Mouse (Mus musculus) c-Kit-negative CD71-positive TER-119-positive erythroid progenitor cells, embryonic 14.5 days (primary cell): ENCODE results near the gene Nek11.
"Not testable (repeated sequence)": the region's sequence is repeated elsewhere in the genome, so short reads cannot be mapped to it uniquely, and the experiment has no call there.

Experiments used
- DNase-seq: peaks from one replicate; pipeline ENCODE4 v3.0.0-alpha.2; 2013; ENCODE audit warnings: low read depth, low spot score

Gene Nek11

GRCm38 (mm10) chr9:105139204-105139603, 256.1 kb downstream of the Nek11 start:
- DNase-seq: no peak

GRCm38 (mm10) chr9:105136404-105136803, 258.9 kb downstream of the Nek11 start:
- DNase-seq: no peak

- no peak for DNase-seq
Measured at GRCm38 (mm10) chr9:105134536-105134935, 260.8 kb downstream of the Nek11 start.

GRCm38 (mm10) chr9:105132002-105132367, 263.3 kb downstream of the Nek11 start:
- DNase-seq: peak; percentile 17

DNA sequence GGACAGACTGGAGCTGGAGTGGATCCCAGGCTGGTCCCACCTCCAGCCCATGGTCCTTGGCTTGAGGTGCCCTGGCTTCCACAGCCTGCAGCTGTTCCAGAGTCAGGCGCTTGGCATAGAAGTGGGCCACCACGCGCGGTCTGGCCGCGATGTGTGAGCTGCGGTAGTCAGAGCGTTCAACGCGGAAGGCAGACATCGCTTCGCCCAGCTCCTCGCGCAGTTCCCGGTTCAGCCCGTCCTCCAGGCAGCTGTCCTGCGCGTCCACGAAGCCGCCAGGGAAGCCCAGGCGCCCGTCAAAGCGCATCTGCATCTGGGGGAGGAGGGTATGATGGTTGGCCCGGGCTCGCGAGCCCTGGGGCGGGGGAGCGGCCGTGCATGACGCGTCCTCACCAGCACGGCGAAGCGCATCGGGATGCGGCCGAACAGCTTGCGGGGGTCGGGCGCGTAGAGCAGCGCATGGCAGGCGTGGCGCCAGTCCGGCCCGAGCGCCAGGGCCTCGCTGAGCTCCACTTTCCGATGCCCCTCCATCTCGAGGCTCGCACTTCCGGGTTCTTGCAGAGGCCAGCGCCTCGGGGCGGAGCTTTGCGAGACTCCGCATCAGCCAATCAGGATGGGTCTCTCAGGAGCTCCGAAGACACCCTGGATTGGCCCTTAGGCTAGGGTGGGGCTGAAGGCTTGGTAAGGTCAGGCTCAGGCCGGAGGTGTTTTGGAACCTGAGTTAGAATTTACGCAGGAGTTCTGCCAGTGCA, 263.9 kb downstream of the Nek11 start, which contains the start of gene Nudt16:
Nudt16 (minus strand) TSS at position 572 of the 749 bp plus-strand sequence.
- DNase-seq: peak; percentile 72

GRCm38 (mm10) chr9:105130331-105130730, 265.0 kb downstream of the Nek11 start:
- DNase-seq: no peak

GRCm38 (mm10) chr9:105125206-105125605, 270.1 kb downstream of the Nek11 start:
- not testable (repeated sequence) for DNase-seq
